Mouse (Mus musculus) urinary bladder, postnatal 4 days (tissue): ENCODE data around the gene Lnx2.

ENCODE experiments used
- DNase-seq, 2 experiments: peaks; one replicate each; pipeline ENCODE4 v3.0.0; 2021 to 2022; ENCODE audit warnings: low spot score in 2 of 2

Gene Lnx2

DNA sequence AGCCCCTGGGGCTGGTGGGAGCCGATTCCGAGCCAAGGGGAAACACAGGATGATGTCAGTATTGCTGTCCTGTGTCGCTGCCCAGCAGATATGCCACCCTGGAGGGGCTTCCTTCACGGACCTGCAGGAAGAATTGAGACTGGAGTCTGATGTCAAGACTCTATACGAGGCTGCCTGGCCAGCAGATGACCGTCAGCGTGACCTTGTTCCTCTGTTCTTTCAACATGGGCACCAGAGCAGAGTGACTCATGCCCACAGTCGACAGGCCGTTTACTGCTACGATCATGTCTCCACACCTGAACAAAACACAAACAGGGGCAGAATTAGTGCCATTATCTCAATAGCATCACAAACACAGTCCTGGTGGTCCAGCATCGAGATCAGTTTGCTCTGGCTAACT is 57.6 kb downstream of the Lnx2 start:
- DNase-seq = no peak

GRCm38 (mm10) chr5:147017526-147017925 is 58.9 kb downstream of the Lnx2 start:
- no peak for DNase-seq

- DNase-seq = no peak
These were observed 59.8 kb downstream of the Lnx2 start for GRCm38 (mm10) chr5:147016622-147017021.

GRCm38 (mm10) chr5:147015191-147015590 is 61.2 kb downstream of the Lnx2 start:
- no peak for DNase-seq

- no peak for DNase-seq
These were observed 62.5 kb downstream of the Lnx2 start for GRCm38 (mm10) chr5:147013845-147014244.

DNA sequence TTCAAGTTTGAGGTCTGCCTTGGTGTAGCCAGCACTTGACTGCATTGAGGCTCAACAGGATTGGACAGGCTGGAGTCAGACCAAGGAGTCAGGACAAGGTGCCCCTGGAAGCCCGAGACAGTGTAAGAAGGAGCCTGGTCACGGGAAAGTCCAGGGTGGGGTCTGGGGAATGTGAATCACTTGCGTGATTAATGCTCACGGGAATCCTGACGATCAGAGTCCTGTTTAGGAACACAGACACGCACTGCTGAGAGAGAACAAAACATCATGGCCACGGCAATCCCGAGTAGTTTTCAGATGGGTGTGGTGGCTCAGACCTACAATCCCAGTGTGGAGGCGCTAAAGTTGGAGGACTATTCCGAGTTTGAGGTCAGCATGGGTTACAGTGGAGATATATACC is 65.1 kb downstream of the Lnx2 start:
- DNase-seq = no peak

DNA sequence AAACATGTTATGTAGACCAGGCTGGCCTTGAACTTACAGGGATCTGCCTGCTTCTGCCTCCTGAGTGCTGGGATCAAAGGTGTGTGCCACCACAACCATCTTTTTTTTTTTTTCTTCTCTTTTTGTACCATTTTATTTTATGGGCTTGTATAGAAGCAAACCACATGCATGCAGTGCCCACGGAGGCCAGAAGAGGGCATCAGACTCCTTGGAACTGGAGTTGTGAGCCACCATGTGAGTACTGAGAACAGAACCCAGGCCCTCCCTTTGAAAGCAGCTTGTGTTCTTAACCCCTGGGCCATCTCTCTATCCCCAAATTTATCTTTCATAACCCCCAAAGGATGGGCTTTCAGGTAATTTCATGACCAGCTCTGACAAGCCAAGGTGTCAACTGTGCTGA is 73.1 kb downstream of the Lnx2 start:
- DNase-seq = no peak

DNA sequence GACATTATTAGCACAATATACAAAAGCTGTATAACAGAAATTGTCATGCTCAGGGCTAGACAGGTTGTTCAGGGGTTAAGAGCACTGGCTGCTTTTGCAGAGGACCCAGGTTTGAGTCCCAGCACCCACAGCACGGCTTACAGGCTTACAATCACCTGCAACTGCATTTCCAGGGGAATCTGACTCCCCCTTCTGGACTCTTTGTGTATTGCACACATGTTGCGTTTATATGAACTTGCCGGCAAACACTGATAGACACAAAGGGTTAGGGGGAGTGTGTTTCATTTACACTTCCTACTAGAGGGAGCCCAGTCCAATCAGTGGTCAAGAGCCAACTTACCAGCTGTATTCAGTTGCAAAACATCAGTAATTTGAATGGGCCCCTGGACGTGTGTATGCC is 75.1 kb downstream of the Lnx2 start:
- no peak for DNase-seq

DNA sequence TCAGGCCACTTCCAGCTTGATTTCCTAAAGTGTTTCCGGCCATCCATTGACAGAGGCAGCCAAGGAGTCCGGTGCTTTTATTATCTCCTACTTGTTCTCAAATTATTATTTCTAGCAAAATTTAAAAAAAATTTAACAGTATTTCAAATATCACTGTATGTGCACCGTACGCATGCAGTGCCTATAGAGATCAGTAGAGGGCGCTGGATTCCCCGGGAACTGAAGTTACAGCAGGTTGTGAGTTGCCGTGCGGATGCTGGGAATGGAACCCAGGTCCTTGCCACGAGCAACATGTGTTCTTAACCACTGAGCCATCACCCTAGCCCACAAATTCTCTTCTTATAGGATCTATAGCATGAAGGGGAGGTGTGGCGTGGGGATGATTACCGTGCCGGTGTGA is 77.6 kb downstream of the Lnx2 start:
- DNase-seq = no peak

- DNase-seq = no peak
These were observed 79.6 kb downstream of the Lnx2 start for GRCm38 (mm10) chr5:146996812-146997211.

DNA sequence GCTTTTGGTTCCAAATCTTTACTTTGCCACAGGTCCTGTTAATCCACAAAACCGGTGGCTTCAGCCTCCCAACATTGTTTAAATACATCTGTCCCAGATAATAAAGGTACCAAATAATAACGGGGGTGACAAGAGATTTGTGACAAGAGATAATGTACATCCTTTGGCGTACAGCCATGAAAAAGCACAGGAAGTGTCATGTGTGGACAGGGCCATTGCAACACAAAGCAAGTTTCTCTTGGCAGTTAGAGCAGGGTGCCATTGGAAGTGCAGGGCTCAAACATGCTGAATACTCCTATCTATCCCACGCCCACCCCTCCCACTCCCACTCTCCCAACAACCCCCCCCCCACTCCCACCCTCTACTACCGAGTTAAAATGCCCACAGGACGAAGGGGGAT is 81.4 kb downstream of the Lnx2 start:
- no peak for DNase-seq

DNA sequence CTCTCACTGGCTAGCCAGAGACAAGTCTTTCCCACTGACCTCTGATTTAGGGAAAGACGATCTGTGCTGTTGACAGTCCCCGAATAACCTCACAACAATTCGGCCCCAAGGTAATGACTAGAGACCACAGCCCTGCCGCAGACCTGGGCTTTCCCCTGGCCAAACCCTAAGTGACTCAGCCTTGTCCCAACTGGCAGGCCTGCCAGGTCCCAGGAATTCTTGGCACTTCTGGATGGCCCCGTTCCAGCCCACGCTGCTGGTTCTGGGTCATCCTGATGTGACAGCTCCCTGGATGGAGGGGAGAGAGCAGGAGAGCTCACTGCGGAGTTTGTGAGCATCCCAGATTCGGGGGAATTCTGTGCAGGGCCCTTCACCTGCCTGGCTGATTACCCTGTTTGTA is 82.9 kb downstream of the Lnx2 start:
- DNase-seq = no peak

- no peak for DNase-seq
These were observed 87.3 kb downstream of the Lnx2 start for GRCm38 (mm10) chr5:146989051-146989450.

- no peak for DNase-seq
These were observed 88.8 kb downstream of the Lnx2 start for GRCm38 (mm10) chr5:146987588-146987987.

- DNase-seq = no peak
These were observed 90.5 kb downstream of the Lnx2 start for GRCm38 (mm10) chr5:146985725-146986433.

GRCm38 (mm10) chr5:146983216-146983615 is 93.2 kb downstream of the Lnx2 start:
- DNase-seq = no peak

DNA sequence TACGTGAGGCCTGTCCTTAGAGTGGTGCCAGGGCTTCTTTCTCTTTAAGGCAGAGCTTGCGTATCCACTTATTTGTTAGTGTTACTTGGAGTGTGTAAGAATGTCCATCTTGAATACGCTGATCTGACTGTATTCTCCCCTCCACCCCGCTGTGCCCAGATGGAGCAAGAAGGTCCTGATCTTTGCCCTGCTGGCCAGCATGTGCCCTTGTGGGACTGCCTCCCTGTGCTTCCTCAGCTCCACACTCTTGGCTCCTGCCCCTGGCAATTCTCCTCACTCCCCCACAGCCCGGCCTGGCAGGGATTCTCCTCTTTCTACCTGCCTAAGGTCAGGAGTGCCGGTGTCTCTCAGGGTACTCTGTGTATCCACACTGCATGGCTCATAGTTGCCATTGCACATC is 95.0 kb downstream of the Lnx2 start:
- no peak for DNase-seq

DNA sequence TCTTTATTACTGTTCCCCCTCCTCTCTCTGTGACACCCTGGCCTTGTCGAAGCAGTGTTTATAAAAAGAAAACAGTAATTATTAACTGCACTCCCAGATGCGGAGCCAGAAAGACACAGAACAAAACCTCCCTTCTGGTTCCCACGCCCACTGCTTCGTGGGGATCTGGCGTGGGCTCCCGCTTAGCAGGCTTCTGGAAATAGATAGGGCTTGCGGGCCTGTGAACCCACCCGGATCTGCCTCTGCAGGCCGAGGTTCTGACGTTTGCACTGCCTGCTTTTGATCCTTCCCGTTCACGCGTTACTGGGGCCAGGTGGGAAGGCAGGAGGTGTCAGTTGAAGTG is 101.6 kb downstream of the Lnx2 start:
- DNase-seq = no peak

DNA sequence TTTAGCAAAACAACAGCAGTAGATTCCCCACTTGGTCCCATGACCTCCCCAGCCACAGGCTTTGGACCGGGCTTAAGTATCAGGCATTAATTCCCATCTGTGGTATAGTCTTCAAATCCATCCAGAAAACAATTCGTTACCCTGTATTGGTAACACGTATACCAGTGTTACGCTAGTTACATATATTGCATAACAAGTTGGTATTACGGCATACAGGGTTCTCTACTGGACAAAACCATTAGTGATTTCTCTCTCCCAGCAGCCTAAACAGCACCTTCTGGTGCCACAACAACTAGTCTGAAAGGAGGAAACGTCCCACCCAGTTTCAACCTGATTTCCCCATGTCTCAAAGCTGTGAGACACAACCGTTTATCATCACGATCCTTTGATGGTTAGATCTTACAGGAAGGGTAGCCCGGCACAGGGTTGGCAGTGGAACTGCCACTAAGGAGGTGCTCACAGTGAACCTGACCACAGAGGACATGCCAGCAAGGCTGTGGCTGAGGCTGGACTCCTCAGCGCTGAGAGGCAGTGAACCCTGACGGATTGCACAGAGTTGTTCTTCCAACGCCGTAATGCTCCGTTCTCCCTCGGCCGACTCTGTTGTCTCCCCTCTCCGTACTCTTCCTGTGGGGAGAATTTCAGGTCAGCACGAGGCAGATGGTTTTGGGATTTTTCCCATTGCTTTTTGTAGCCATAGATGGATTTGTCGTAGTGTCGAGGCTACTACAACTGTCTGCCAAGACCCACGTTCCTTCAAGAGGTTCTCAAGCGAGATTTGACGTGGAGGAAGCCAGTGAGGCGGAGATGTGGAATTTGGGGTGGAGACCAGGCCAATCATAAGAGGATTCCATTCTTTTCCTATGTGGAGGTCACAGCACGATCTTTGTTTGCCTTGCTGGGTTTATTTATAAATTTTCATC is 102.3 kb downstream of the Lnx2 start:
- DNase-seq = no peak

GRCm38 (mm10) chr5:146973353-146973752 is 103.0 kb downstream of the Lnx2 start:
- DNase-seq = no peak

- no peak for DNase-seq
These were observed 104.4 kb downstream of the Lnx2 start for GRCm38 (mm10) chr5:146971776-146972561.

DNA sequence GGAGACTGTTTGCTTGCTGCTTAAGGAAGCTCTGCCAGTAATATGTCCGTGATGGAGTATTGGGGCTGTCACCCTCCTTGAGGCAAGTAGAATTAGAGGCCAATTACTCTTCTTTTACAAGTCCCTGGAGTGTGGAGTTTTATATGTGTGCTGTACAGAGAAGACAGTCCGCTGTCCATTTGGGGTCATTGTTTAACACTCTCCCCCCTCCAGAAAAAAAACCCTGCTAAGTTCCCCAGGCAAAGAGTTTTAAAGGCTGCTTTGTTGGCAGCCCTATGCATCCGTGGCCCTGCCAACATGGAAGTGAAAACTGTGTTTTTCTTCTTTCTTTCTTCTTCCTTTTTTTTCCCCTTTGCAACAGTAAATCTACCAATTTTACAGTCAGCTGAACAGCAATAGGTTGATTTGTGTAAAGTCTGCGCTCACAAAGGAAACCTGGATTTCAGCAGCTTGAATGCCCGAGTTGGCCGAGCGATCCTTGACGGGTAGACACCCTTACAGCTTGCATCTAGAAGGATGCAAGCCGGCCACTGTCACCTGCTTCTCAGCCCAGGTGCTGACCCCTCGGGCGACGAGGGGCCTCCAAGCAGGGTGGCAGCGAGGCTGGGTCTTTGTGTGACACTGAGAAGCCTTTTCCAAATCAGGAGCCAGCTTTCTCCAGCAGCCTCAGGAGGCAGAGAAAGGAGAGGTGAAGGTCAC is 107.5 kb downstream of the Lnx2 start:
- DNase-seq = no peak
